Mouse (Mus musculus) neural tube, embryonic 13.5 days (tissue): ENCODE results near the gene Arhgef26. TPM values are rescaled to one million over a fixed set of nuclear protein-coding genes. Genes with fewer than 3 reads are reported as not detected.

ENCODE experiments used
- ATAC-seq: fragments of 200-750 bp; cut with Nextera tagmentation; 2 replicates; pipeline ENCODE4 v1.8.0; 2017; ENCODE audit warnings: low read depth, mild to moderate bottlenecking, moderate TSS enrichment, moderate library complexity
- H3K27ac ChIP-seq: fragments of 300-500 bp; sonication (generic); replicated peaks from 2 replicates; pipeline ENCODE4 v1.5.1; 2015; ENCODE audit warnings: moderate library complexity, mild to moderate bottlenecking, inconsistent platforms
- H3K27me3 ChIP-seq: fragments of 300-500 bp; sonication (generic); 2 replicates; pipeline ENCODE4 v1.6.1; 2015; ENCODE audit warnings: mild to moderate bottlenecking, inconsistent platforms
- H3K36me3 ChIP-seq: fragments of 300-500 bp; sonication (generic); 2 replicates; pipeline ENCODE4 v1.6.1; 2015; ENCODE audit warnings: mild to moderate bottlenecking, inconsistent platforms
- H3K4me1 ChIP-seq: fragments of 300-500 bp; sonication (generic); replicated peaks from 2 replicates; pipeline ENCODE4 v1.6.1; 2015; ENCODE audit warnings: inconsistent platforms
- H3K4me2 ChIP-seq: fragments of 300-500 bp; sonication (generic); 2 replicates; pipeline ENCODE4 v1.6.1; 2015; ENCODE audit warnings: inconsistent platforms, mild to moderate bottlenecking, moderate library complexity
- H3K4me3 ChIP-seq: fragments of 300-500 bp; sonication (generic); 2 replicates; pipeline ENCODE4 v1.5.1; 2015; ENCODE audit warnings: mild to moderate bottlenecking, inconsistent platforms
- H3K9ac ChIP-seq: fragments of 300-500 bp; sonication (generic); 2 replicates; pipeline ENCODE4 v1.6.1; 2015; ENCODE audit warnings: moderate library complexity, mild to moderate bottlenecking, inconsistent platforms
- H3K9me3 ChIP-seq: fragments of 300-500 bp; sonication (generic); 2 replicates; pipeline ENCODE4 v1.6.1; 2016; ENCODE audit warnings: inconsistent platforms
- WGBS: fragments of 180-500 bp; shearing (Covaris S2); methylation state at CpG from one replicate; pipeline ENCODE4 v1.1.7; 2015; 5-methylcytosine and 5-hydroxymethylcytosine counted together
- polyA plus RNA-seq: library from polyadenylated mRNA; unstranded; fragments of >200 nt; fragmentation: Nextera tagmentation; extraction: Ambion mirVana; gene quantifications from 2 replicates; pipeline ENCODE4 v1.2.1, GENCODE M21; 2015

The Arhgef26 gene
- polyA plus RNA-seq, result 12.3 and 13.1 TPM in 2 replicates

DNA sequence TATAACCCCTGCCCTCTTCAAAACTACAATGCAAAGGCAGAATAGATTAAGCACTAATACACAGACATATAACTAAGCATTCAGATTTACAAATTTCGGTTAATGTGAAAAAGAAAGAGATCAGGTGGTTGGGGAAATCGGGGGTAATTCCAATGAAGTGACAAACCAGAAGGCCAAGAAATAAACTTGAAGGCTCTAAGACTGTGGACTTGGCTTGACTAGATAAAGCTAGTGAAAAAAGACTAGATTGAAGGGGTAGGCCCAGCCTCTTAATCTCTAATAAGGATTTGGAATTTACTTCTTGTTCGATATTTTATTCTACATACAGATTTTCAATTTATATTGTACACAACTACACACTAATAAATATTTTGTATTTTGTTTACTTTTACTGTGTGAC, at the start of gene Arhgef26:
TSS of gene Arhgef26 (plus strand) at position 301 of the 400 bp plus-strand sequence.
- no peak for ATAC-seq
- Histone ChIP-seq H3K27ac (peak within 1 kb of the TSS; percentile 67), H3K4me3 (peak within 1 kb of the TSS; percentile 85), H3K9me3 (no peaks in the 10 kb centered on the region), H3K27me3 (peaks cover 15% of the 10 kb centered on the region), H3K36me3 (no peaks in the 10 kb centered on the region), H3K4me2 (peak within 1 kb of the TSS; percentile 76), H3K4me1 (peaks cover 20% of the 10 kb centered on the region), H3K9ac (peak within 1 kb of the TSS; percentile 82)
- 84% methylated on average over 3 of the region's 3 CpGs for WGBS

DNA sequence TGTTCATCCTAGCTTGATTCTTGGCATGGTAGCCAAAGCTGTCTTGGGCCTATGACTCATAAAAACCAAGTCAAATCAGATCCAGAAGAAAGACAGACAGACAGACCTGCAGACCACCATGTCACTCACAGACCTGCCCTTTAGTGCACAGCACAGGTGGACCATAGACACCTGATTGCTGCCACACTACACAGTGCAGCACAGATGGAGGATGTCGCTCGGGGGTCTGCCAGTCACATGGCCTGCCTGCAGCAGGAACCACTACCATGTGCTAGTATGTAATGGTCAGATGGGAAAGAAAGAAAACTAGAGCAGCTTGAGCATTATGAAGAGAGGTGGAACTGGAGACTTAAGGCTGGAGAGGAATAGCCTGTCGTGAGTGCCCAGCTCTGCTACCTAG, 27.7 kb upstream of the Arhgef26 start:
- H3K9me3 ChIP-seq, result no peaks in the 10 kb centered on the region
- no peak overlapping the region for H3K27ac ChIP-seq
- ATAC-seq, result no peak
- H3K36me3 ChIP-seq, result no peaks in the 10 kb centered on the region
- H3K4me3 ChIP-seq, result no peak overlapping the region
- WGBS, result 93% methylated on average over 3 of the region's 3 CpGs
- no peaks in the 10 kb centered on the region for H3K4me1 ChIP-seq
- H3K27me3 ChIP-seq, result no peaks in the 10 kb centered on the region
- H3K4me2 ChIP-seq, result no peak overlapping the region
- no peak overlapping the region for H3K9ac ChIP-seq

DNA sequence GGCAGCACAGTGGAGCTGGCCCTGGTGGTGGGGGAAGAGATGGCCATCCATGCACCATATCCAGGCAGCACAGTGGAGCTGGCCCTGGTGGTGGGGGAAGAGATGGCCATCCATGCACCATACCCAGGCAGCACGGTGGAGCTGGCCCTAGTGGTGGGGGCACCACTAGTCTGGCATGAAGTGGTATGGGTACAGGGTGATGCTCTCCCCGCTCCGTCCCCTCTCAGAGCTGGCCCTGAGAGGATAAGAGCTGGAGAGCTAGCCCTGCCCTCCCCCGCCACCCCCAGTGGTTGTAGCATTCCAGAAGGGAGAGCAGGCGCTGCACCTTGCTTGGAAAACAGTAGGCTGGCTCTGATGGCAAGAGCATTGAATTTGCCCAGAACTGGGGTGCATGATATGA, 26.9 kb upstream of the Arhgef26 start:
- H3K9me3 ChIP-seq, result no peaks in the 10 kb centered on the region

DNA sequence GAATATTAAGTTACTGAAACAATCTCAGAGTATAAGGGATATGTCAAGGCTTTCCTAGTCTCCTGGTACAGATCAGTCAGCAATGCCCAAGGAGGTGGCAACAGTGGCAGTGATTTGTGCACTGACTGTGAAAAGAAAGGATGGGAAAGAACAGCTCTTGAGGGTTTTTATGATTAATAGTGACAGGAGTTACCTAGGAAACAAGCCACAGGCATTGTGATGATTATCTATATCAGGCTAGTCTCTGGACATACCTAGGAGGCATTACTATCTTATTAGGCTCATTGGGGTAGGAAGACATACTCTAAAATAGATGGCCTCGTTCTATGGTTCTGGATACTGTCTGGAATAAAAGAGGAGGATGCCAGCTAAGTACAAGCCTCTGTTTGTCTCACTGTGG, 13.4 kb upstream of the Arhgef26 start:
- Histone ChIP-seq H3K9me3 (no peaks in the 10 kb centered on the region), H3K9ac (no peak overlapping the region), H3K27ac (no peak overlapping the region), H3K4me2 (no peak overlapping the region), H3K4me1 (no peaks in the 10 kb centered on the region), H3K4me3 (no peak overlapping the region), H3K27me3 (no peaks in the 10 kb centered on the region), H3K36me3 (no peaks in the 10 kb centered on the region)
- WGBS, result 51% methylated on average over 1 of the region's 1 CpGs
- ATAC-seq, result no peak

More for the DNA sequence above, 26.9 kb upstream of the Arhgef26 start:
- Histone ChIP-seq H3K9ac (no peak overlapping the region), H3K4me3 (no peak overlapping the region), H3K4me1 (no peaks in the 10 kb centered on the region), H3K4me2 (no peak overlapping the region), H3K27ac (no peak overlapping the region), H3K27me3 (no peaks in the 10 kb centered on the region), H3K36me3 (no peaks in the 10 kb centered on the region)
- 86% methylated on average over 5 of the region's 5 CpGs for WGBS
- no peak; the same call in 1 of the 2 replicates for ATAC-seq

DNA sequence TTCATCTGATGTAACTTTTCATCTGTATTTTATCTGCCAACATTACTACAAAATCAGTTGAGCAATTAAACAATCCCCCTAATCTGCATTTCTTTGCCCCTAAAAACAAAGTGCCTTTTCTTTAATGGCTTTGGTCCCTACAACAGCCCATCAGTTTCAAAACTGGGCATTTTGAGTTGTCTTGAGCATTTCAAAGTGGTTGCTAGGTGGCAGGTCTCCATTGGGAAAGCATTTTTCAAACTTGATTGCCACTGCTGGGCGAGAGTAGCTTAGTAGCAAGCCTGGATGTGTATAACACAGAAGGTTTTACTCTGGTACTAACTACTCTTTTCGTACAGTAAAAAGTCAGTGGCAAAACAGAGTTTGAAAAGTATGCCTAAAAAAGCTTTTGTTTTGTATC, 10.2 kb upstream of the Arhgef26 start:
- 48% methylated on average over 2 of the region's 2 CpGs for WGBS
- no peaks in the 10 kb centered on the region for H3K36me3 ChIP-seq
- H3K27ac ChIP-seq, result no peak overlapping the region
- H3K4me2 ChIP-seq, result no peak overlapping the region
- no peaks in the 10 kb centered on the region for H3K27me3 ChIP-seq
- H3K4me1 ChIP-seq, result no peaks in the 10 kb centered on the region
- H3K4me3 ChIP-seq, result no peak overlapping the region
- no peak for ATAC-seq
- H3K9ac ChIP-seq, result no peak overlapping the region
- H3K9me3 ChIP-seq, result no peaks in the 10 kb centered on the region

DNA sequence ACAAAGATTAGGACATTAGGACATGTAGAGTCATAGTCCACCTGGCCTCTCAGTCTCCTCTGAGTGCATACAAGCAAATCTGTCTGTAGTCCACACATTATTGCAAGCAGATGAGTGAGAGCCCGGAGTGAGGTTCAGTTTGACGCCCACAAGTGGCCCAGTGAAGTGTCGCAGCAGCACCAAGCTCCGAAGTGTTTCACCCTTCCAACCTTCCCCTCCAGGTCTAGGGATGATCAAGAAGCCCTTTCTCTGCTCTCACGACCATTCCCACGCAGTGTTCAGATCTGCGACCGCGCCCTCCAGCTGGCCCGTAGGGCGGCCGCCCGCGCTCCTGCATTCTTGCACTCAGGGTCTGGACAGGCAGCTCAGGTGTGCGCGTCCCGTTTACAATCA, 313 bp downstream of the Arhgef26 start:
- ATAC-seq, result no peak; the same call in 1 of the 2 replicates
- Histone ChIP-seq H3K9me3 (no peaks in the 10 kb centered on the region), H3K9ac (peak overlapping the region; percentile 82), H3K4me1 (peaks cover 24% of the 10 kb centered on the region), H3K27ac (no peak overlapping the region), H3K4me2 (peak overlapping the region; percentile 76), H3K4me3 (peak overlapping the region; percentile 85), H3K27me3 (peaks cover 15% of the 10 kb centered on the region), H3K36me3 (no peaks in the 10 kb centered on the region)
- under 1% methylated on average over 17 of the region's 17 CpGs for WGBS

DNA sequence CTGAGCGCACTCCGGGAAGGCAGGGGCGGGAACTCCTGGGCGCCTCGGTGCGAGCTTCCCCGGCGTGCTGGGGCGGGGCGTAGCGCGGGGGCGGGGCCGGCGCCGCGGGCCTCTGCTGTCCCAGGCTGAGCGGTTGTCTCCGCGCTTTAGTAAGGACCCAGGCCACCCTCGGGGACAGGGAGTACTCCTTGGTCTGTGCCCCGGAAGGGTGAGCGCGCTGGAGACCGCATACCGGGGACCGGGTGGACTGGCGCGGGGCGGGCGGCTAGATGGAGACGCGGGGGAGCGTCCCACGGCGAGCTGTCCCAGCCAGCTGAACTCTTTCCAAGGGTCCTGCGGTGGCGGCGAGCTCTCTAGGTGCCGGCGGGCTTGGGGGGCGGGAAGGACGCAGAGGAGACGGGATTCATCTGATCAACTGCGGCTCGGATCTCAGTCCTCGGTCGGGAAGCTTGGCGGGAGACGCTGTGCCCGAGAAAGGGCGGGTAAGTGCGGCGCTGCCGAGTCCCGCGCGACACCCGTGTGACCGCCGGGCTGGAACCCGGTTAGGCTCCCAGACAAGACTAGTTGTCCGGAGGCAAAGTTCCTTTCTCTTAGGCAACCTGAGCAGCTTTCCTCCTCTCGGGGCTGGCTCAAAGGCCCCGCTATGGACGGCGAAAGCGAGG, 841 bp downstream of the Arhgef26 start:
- Histone ChIP-seq H3K9me3 (no peaks in the 10 kb centered on the region), H3K27ac (peak overlapping the region; percentile 67), H3K4me2 (peak overlapping the region; percentile 76), H3K36me3 (no peaks in the 10 kb centered on the region), H3K9ac (peak overlapping the region; percentile 82), H3K4me1 (peaks cover 24% of the 10 kb centered on the region), H3K4me3 (peak overlapping the region; percentile 85), H3K27me3 (peaks cover 15% of the 10 kb centered on the region)
- WGBS, result under 1% methylated on average over 68 of the region's 68 CpGs
- ATAC-seq, result peak; percentile 95

DNA sequence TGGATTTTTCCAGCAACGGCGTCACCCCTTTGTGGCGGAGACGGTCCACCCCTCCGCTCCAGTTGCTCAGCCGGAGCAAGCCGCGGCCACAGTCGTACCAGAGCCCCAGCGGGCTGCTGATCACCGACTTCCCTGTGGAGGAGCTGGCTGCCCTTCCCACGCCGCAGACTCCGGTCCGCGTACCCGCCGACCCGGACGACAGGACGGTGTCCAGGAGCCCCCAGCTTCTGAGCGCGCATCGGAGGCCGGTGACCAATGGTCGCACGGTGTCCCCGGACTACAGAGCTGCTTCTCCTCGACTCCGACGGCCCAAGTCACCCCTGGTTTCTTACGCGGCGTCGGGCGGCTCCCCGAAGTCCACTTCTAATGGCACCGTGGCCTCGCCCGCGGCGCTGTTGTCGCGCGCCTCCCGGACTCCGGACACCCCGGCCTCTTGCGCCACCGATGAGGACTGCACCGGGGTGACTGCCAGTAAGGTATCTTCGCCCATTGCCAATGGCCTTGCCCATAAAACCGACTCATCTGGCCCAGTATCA, 1.4 kb downstream of the Arhgef26 start:
- peak overlapping the region; percentile 76 for H3K4me2 ChIP-seq
- H3K27ac ChIP-seq, result peak overlapping the region; percentile 67
- peak overlapping the region; percentile 82 for H3K9ac ChIP-seq
- peaks cover 15% of the 10 kb centered on the region for H3K27me3 ChIP-seq
- H3K9me3 ChIP-seq, result no peaks in the 10 kb centered on the region
- peak overlapping the region; percentile 85 for H3K4me3 ChIP-seq
- ATAC-seq, result peak; percentile 81
- H3K4me1 ChIP-seq, result peaks cover 24% of the 10 kb centered on the region
- H3K36me3 ChIP-seq, result no peaks in the 10 kb centered on the region
- 1% methylated on average over 53 of the region's 53 CpGs for WGBS

DNA sequence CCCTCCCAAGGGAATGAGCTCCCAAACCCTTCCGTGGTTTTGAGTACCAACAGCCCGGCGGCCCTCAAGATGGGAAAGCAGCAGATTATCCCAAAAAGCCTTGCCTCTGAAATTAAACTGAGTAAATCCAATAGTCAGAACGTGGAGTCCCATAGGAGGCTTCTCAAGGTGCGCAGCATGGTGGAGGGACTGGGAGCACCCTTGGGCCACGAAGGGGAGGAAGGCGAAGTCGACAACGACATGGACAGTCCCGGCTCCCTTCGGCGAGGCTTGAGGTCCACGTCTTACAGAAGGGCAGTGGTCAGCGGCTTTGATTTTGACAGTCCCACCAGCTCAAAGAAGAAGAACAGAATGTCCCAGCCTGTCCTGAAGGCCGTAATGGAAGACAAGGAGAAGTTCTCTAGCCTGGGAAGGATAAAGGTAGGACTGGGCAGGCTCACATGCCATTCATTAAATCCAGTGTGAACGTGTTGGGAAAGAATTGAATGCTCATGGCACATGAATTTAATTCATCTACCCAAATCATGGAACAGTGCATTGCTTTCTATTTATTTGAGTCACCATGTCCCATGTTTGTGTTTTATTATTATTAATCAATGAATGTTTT, 2.1 kb downstream of the Arhgef26 start:
- H3K4me2 ChIP-seq, result peak overlapping the region; percentile 76
- peak overlapping the region; percentile 82 for H3K9ac ChIP-seq
- H3K4me3 ChIP-seq, result peak overlapping the region; percentile 85
- WGBS, result 3% methylated on average over 16 of the region's 16 CpGs
- peaks cover 24% of the 10 kb centered on the region for H3K4me1 ChIP-seq
- no peak overlapping the region for H3K27ac ChIP-seq
- H3K9me3 ChIP-seq, result no peaks in the 10 kb centered on the region
- no peaks in the 10 kb centered on the region for H3K36me3 ChIP-seq
- no peak for ATAC-seq
- H3K27me3 ChIP-seq, result peaks cover 15% of the 10 kb centered on the region

DNA sequence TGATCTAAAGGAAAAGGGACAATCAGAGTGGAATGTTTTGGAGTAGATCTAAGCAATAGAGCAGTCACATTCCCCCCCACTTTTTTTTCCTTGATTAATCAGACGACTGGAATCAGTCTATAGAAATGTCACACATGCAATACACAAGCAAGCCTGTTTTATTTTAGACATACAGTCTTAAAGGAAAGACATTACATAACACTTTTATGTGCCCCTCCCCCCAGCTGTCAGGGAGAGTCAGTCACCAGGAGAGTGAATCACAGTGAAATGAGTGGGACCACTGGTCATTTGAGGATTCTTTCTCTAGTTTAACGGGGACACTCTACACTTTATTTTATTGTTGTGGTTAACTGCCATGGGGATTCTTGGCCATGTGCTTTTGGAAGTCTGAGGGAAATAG, 2.7 kb downstream of the Arhgef26 start:
- Histone ChIP-seq H3K27ac (no peak overlapping the region), H3K9me3 (no peaks in the 10 kb centered on the region), H3K36me3 (no peaks in the 10 kb centered on the region), H3K27me3 (peaks cover 15% of the 10 kb centered on the region), H3K9ac (no peak overlapping the region), H3K4me2 (peak overlapping the region; percentile 76), H3K4me3 (peak overlapping the region; percentile 85), H3K4me1 (peaks cover 24% of the 10 kb centered on the region)
- 11% methylated on average over 2 of the region's 2 CpGs for WGBS
- ATAC-seq, result no peak

DNA sequence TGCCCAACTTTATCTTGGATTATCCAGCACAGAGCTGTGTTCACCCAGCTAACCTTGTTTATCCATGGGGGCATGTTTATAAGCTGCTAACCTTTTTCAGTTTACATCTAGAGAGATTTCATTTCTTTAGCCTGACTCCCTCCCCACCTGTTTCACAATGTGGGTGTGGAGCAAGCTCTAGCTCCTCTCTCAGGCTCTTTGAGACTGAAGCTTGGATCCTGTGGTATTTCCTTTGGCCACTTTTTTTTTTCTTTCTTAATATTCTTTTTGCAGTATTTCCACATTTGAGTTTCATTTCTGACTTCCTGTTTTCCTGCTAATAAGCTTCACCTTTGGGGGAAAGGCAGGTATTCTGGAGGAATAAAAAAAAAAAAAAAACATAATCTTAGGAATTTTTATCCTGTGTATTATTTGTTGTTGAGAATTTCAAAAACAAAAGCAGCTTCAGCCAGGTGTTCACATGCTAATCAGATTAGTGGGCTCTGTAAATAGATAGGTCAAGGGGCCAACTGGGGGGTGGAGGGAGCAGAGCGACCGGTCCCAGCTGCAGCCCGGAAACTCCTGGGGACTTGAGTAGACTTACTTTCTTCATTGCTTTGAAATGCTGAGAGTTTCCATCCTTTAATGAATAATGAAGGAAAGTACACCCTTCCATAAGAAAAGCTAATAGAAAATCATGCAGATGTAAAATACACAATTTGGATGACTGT, 3.5 kb downstream of the Arhgef26 start:
- no peak overlapping the region for H3K27ac ChIP-seq
- peak overlapping the region; percentile 76 for H3K4me2 ChIP-seq
- H3K4me1 ChIP-seq, result peaks cover 24% of the 10 kb centered on the region
- peak overlapping the region; percentile 85 for H3K4me3 ChIP-seq
- WGBS, result 24% methylated on average over 3 of the region's 3 CpGs
- no peaks in the 10 kb centered on the region for H3K9me3 ChIP-seq
- ATAC-seq, result no peak
- H3K9ac ChIP-seq, result no peak overlapping the region
- H3K36me3 ChIP-seq, result no peaks in the 10 kb centered on the region
- peaks cover 15% of the 10 kb centered on the region for H3K27me3 ChIP-seq
